Mouse (Mus musculus): ENCODE measurements around the gene Slc12a5. TPM values are rescaled to one million over a fixed set of nuclear protein-coding genes. Genes with fewer than 3 reads are reported as not detected.

Slc12a5 gene
- polyA plus RNA-seq, 1 experiment from 2014 or later = 0.63 TPM

GRCm38 (mm10) chr2:164967761-164968440 is 7.3 kb downstream of the Slc12a5 start:
- WGBS (ENCODE audit: insufficient replicate concordance) = 5% methylated on average over 52 of the region's 65 CpGs
- Histone ChIP-seq H3K27me3 (replicated peaks) (peaks cover 99% of the 10 kb centered on the region), H3K4me3 (peak overlapping the region; percentile 21; the same call in 1 of the 2 replicates), H3K9ac (no peak overlapping the region), H3K4me1 (no peaks in the 10 kb centered on the region; the same call in 1 of the 2 replicates), H3K27ac (no peak overlapping the region), H3K36me3 (no peaks in the 10 kb centered on the region), H3K9me3 (replicated peaks) (no peaks in the 10 kb centered on the region), H3K4me2 (peak overlapping the region; percentile 46)
- no peak for ATAC-seq

- H3K9ac ChIP-seq = no peak overlapping the region
- no peak overlapping the region for H3K27ac ChIP-seq
- H3K4me3 ChIP-seq = peak overlapping the region; percentile 21; the same call in 1 of the 2 replicates
- 1% methylated on average over 27 of the region's 29 CpGs for WGBS (ENCODE audit: insufficient replicate concordance)
- H3K4me2 ChIP-seq = peak overlapping the region; percentile 46
- H3K4me1 ChIP-seq = no peaks in the 10 kb centered on the region; the same call in 1 of the 2 replicates
- H3K36me3 ChIP-seq = no peaks in the 10 kb centered on the region
- no peak; the same call in 1 of the 2 replicates for ATAC-seq
- H3K27me3 ChIP-seq (replicated peaks) = peaks cover 99% of the 10 kb centered on the region
- no peaks in the 10 kb centered on the region for H3K9me3 ChIP-seq (replicated peaks)
Observed at GRCm38 (mm10) chr2:164968451-164968851, 7.8 kb downstream of the Slc12a5 start.

GRCm38 (mm10) chr2:164969348-164969781 is 8.8 kb downstream of the Slc12a5 start:
- ATAC-seq = no peak
- H3K9ac ChIP-seq = no peak overlapping the region
- peaks cover 98% of the 10 kb centered on the region for H3K27me3 ChIP-seq (replicated peaks)
- 4% methylated on average over 21 of the region's 21 CpGs for WGBS (ENCODE audit: insufficient replicate concordance)
- H3K9me3 ChIP-seq (replicated peaks) = no peaks in the 10 kb centered on the region
- no peak overlapping the region for H3K4me2 ChIP-seq
- no peaks in the 10 kb centered on the region for H3K36me3 ChIP-seq
- no peak overlapping the region for H3K27ac ChIP-seq
- no peak overlapping the region for H3K4me3 ChIP-seq
- no peaks in the 10 kb centered on the region; the same call in 1 of the 2 replicates for H3K4me1 ChIP-seq

- Histone ChIP-seq H3K4me3 (no peak overlapping the region), H3K36me3 (no peaks in the 10 kb centered on the region), H3K27ac (no peak overlapping the region), H3K9ac (no peak overlapping the region), H3K27me3 (replicated peaks) (peaks cover 91% of the 10 kb centered on the region), H3K4me1 (no peaks in the 10 kb centered on the region; the same call in 1 of the 2 replicates), H3K9me3 (replicated peaks) (no peaks in the 10 kb centered on the region), H3K4me2 (peak overlapping the region; percentile 10; the same call in 1 of the 2 replicates)
- 3% methylated on average over 42 of the region's 42 CpGs for WGBS (ENCODE audit: insufficient replicate concordance)
- no peak for ATAC-seq
Observed at GRCm38 (mm10) chr2:164970631-164971196, 10.1 kb downstream of the Slc12a5 start.

GRCm38 (mm10) chr2:164972646-164973045 is 12.0 kb downstream of the Slc12a5 start:
- Histone ChIP-seq H3K27ac (no peak overlapping the region), H3K27me3 (replicated peaks) (peaks cover 71% of the 10 kb centered on the region), H3K4me3 (no peak overlapping the region), H3K9ac (no peak overlapping the region), H3K4me1 (no peaks in the 10 kb centered on the region; the same call in 1 of the 2 replicates), H3K4me2 (no peak overlapping the region), H3K9me3 (replicated peaks) (no peaks in the 10 kb centered on the region), H3K36me3 (no peaks in the 10 kb centered on the region)
- no peak for ATAC-seq
- 29% methylated on average over 5 of the region's 5 CpGs for WGBS (ENCODE audit: insufficient replicate concordance)

GRCm38 (mm10) chr2:164975611-164976010 is 15.0 kb downstream of the Slc12a5 start:
- 64% methylated on average over 6 of the region's 6 CpGs for WGBS (ENCODE audit: insufficient replicate concordance)
- H3K9me3 ChIP-seq (replicated peaks) = no peaks in the 10 kb centered on the region
- H3K4me2 ChIP-seq = no peak overlapping the region
- no peak overlapping the region for H3K27ac ChIP-seq
- H3K27me3 ChIP-seq (replicated peaks) = peaks cover 42% of the 10 kb centered on the region
- no peak overlapping the region for H3K9ac ChIP-seq
- no peaks in the 10 kb centered on the region; the same call in 1 of the 2 replicates for H3K4me1 ChIP-seq
- no peak for ATAC-seq
- H3K36me3 ChIP-seq = no peaks in the 10 kb centered on the region
- no peak overlapping the region for H3K4me3 ChIP-seq

- no peak overlapping the region for H3K4me3 ChIP-seq
- no peaks in the 10 kb centered on the region for H3K36me3 ChIP-seq
- H3K9ac ChIP-seq = no peak overlapping the region
- H3K27me3 ChIP-seq (replicated peaks) = peaks cover 10% of the 10 kb centered on the region
- WGBS (ENCODE audit: insufficient replicate concordance) = 23% methylated on average over 7 of the region's 7 CpGs
- H3K27ac ChIP-seq = no peak overlapping the region
- ATAC-seq = no peak
- H3K4me1 ChIP-seq = no peaks in the 10 kb centered on the region
- H3K9me3 ChIP-seq (replicated peaks) = no peaks in the 10 kb centered on the region
- H3K4me2 ChIP-seq = no peak overlapping the region
Observed at GRCm38 (mm10) chr2:164979749-164980148, 19.1 kb downstream of the Slc12a5 start.

- Histone ChIP-seq H3K4me3 (no peak overlapping the region), H3K36me3 (no peaks in the 10 kb centered on the region), H3K27ac (no peak overlapping the region), H3K9ac (no peak overlapping the region), H3K9me3 (replicated peaks) (no peaks in the 10 kb centered on the region), H3K27me3 (replicated peaks) (peaks cover 8% of the 10 kb centered on the region; the same call in 1 of the 2 replicates), H3K4me2 (no peak overlapping the region), H3K4me1 (no peaks in the 10 kb centered on the region)
- no peak for ATAC-seq
- WGBS (ENCODE audit: insufficient replicate concordance) = 76% methylated on average over 6 of the region's 6 CpGs
Observed at GRCm38 (mm10) chr2:164985962-164986361, 25.4 kb downstream of the Slc12a5 start.

- Histone ChIP-seq H3K27me3 (replicated peaks) (peaks cover 13% of the 10 kb centered on the region), H3K4me1 (no peaks in the 10 kb centered on the region), H3K27ac (no peak overlapping the region), H3K9ac (no peak overlapping the region), H3K4me2 (no peak overlapping the region), H3K4me3 (no peak overlapping the region), H3K9me3 (replicated peaks) (no peaks in the 10 kb centered on the region), H3K36me3 (no peaks in the 10 kb centered on the region)
- 53% methylated on average over 14 of the region's 14 CpGs for WGBS (ENCODE audit: insufficient replicate concordance)
- ATAC-seq = no peak
Observed at GRCm38 (mm10) chr2:164986371-164987027, 25.9 kb downstream of the Slc12a5 start.

- Histone ChIP-seq H3K4me2 (no peak overlapping the region), H3K27ac (no peak overlapping the region), H3K4me1 (no peaks in the 10 kb centered on the region), H3K9me3 (replicated peaks) (no peaks in the 10 kb centered on the region), H3K4me3 (no peak overlapping the region), H3K9ac (no peak overlapping the region), H3K27me3 (replicated peaks) (peaks cover 17% of the 10 kb centered on the region), H3K36me3 (no peaks in the 10 kb centered on the region)
- no peak for ATAC-seq
- WGBS (ENCODE audit: insufficient replicate concordance) = 41% methylated on average over 13 of the region's 13 CpGs
Observed at GRCm38 (mm10) chr2:164988777-164989176, 28.2 kb downstream of the Slc12a5 start.

GRCm38 (mm10) chr2:164991111-164991510 is 30.5 kb downstream of the Slc12a5 start:
- WGBS (ENCODE audit: insufficient replicate concordance) = 79% methylated on average over 3 of the region's 3 CpGs
- Histone ChIP-seq H3K4me1 (no peaks in the 10 kb centered on the region), H3K4me3 (no peak overlapping the region), H3K27me3 (replicated peaks) (peaks cover 40% of the 10 kb centered on the region), H3K27ac (no peak overlapping the region), H3K9me3 (replicated peaks) (no peaks in the 10 kb centered on the region), H3K4me2 (no peak overlapping the region), H3K9ac (no peak overlapping the region), H3K36me3 (no peaks in the 10 kb centered on the region)
- ATAC-seq = no peak

- no peak overlapping the region for H3K4me3 ChIP-seq
- WGBS (ENCODE audit: insufficient replicate concordance) = 33% methylated on average over 10 of the region's 10 CpGs
- H3K9me3 ChIP-seq (replicated peaks) = no peaks in the 10 kb centered on the region
- no peak for ATAC-seq
- H3K27ac ChIP-seq = no peak overlapping the region
- H3K9ac ChIP-seq = no peak overlapping the region
- peaks cover 47% of the 10 kb centered on the region for H3K27me3 ChIP-seq (replicated peaks)
- H3K36me3 ChIP-seq = no peaks in the 10 kb centered on the region
- H3K4me2 ChIP-seq = no peak overlapping the region
- no peaks in the 10 kb centered on the region for H3K4me1 ChIP-seq
Observed at GRCm38 (mm10) chr2:164991808-164992207, 31.2 kb downstream of the Slc12a5 start.

Measured in liver, embryonic 12.5 days (tissue).